Mouse (Mus musculus) natural killer cell, adult 2 months (primary cell): Measurements from ENCODE around the gene Asic3.
A peak's percentile ranks its signal among the peaks of the same experiment; 100 is the strongest.

Experiments
- DNase-seq, 2 experiments: peaks; one replicate each; pipeline ENCODE4 v3.0.0; 2022; ENCODE audit warnings: low spot score in 2 of 2

The Asic3 gene

GRCm38 (mm10) chr5:24413042-24413693, at the start of gene Asic3:
Gene Asic3 (plus strand): TSS chr5:24413392.
- DNase-seq: no peak

GRCm38 (mm10) chr5:24363467-24363866, 49.7 kb upstream of the Asic3 start:
- no peak for DNase-seq

- no peak for DNase-seq
Measured at GRCm38 (mm10) chr5:24364061-24364460, 49.1 kb upstream of the Asic3 start.

GRCm38 (mm10) chr5:24364508-24364907, 48.7 kb upstream of the Asic3 start, which contains the start of gene Nos3:
Gene Nos3 (plus strand): TSS chr5:24364810.
- DNase-seq: no peak

GRCm38 (mm10) chr5:24364963-24365362, 48.2 kb upstream of the Asic3 start:
- no peak for DNase-seq

- no peak for DNase-seq
Measured at GRCm38 (mm10) chr5:24365528-24365927, 47.7 kb upstream of the Asic3 start.

GRCm38 (mm10) chr5:24366426-24366825, 46.8 kb upstream of the Asic3 start:
- no peak for DNase-seq

- DNase-seq: no peak
Measured at GRCm38 (mm10) chr5:24369767-24370166, 43.4 kb upstream of the Asic3 start.

GRCm38 (mm10) chr5:24373807-24374206, 39.4 kb upstream of the Asic3 start:
- no peak for DNase-seq

GRCm38 (mm10) chr5:24374216-24374615, 39.0 kb upstream of the Asic3 start:
- no peak for DNase-seq

GRCm38 (mm10) chr5:24374666-24375328, 38.4 kb upstream of the Asic3 start:
- no peak for DNase-seq

GRCm38 (mm10) chr5:24378700-24379099, 34.5 kb upstream of the Asic3 start:
- DNase-seq: no peak

- DNase-seq: no peak
Measured at GRCm38 (mm10) chr5:24379501-24379900, 33.7 kb upstream of the Asic3 start.

GRCm38 (mm10) chr5:24380499-24380898, 32.7 kb upstream of the Asic3 start:
- no peak for DNase-seq

- no peak for DNase-seq
Measured at GRCm38 (mm10) chr5:24381486-24381885, 31.7 kb upstream of the Asic3 start.

GRCm38 (mm10) chr5:24381988-24382387, 31.2 kb upstream of the Asic3 start:
- DNase-seq: no peak

- DNase-seq: peak; percentile 96 to 97
Measured at GRCm38 (mm10) chr5:24383026-24383859, 29.9 kb upstream of the Asic3 start.

GRCm38 (mm10) chr5:24384407-24384806, 28.8 kb upstream of the Asic3 start:
- peak in 1 of 2 experiments; percentile 13 for DNase-seq

GRCm38 (mm10) chr5:24385374-24385773, 27.8 kb upstream of the Asic3 start:
- DNase-seq: no peak

- DNase-seq: no peak
Measured at GRCm38 (mm10) chr5:24385887-24386550, 27.2 kb upstream of the Asic3 start.

GRCm38 (mm10) chr5:24387264-24388241, 25.6 kb upstream of the Asic3 start:
- peak in 1 of 2 experiments; percentile 11 for DNase-seq
